Mouse (Mus musculus) CH12.LX (cell line): ENCODE measurements around the gene 0610010F05Rik. TPM values are rescaled to one million over a fixed set of nuclear protein-coding genes. Genes with fewer than 3 reads are reported as not detected.

Experiments used
- DNase-seq: peaks from one replicate; pipeline ENCODE4 v3.0.0-alpha.2; 2013; ENCODE audit errors: extremely low read depth
- H3K27ac ChIP-seq: 2 replicates; pipeline ENCODE4 v1.5.1; 2012; ENCODE audit warnings: low read depth, mild to moderate bottlenecking, control low read depth, moderate library complexity; ENCODE audit not compliant: insufficient read depth
- H3K27me3 ChIP-seq: replicated peaks from 2 replicates; pipeline ENCODE3; 2012; ENCODE audit warnings: inconsistent platforms
- H3K36me3 ChIP-seq, 2 experiments: replicated peaks in 1 of 2; 2 replicates each; pipeline versions ENCODE3 to v1.6.1; 2012; ENCODE audit warnings: inconsistent platforms in 1 of 2, low read length in 1 of 2, mild to moderate bottlenecking in 1 of 2, mixed read lengths in 1 of 2, moderate library complexity in 1 of 2; ENCODE audit not compliant: control insufficient read depth in 1 of 2, insufficient read depth in 1 of 2
- H3K4me1 ChIP-seq, 2 experiments: 2 replicates each; pipeline ENCODE4 v1.6.1; 2012; ENCODE audit warnings: inconsistent platforms in 1 of 2, moderate library complexity in 1 of 2; ENCODE audit not compliant: insufficient read depth in 2 of 2, control insufficient read depth in 1 of 2
- H3K4me2 ChIP-seq: 2 replicates; pipeline ENCODE4 v1.6.1; 2012; ENCODE audit warnings: low read depth, mild to moderate bottlenecking, control low read depth; ENCODE audit not compliant: poor library complexity, insufficient read depth, severe bottlenecking
- H3K4me3 ChIP-seq, 3 experiments: fragments of 150-350 bp in 1 of 3; sonication (generic) in 1 of 3; replicated peaks in 1 of 3; 2 replicates each; pipeline versions ENCODE3 to v1.5.1; 2011 to 2012; ENCODE audit warnings: low read depth in 2 of 3, low read length in 2 of 3, mild to moderate bottlenecking in 2 of 3, moderate library complexity in 2 of 3, control low read depth in 1 of 3, improper control_type of control experiment in 1 of 3, inconsistent platforms in 1 of 3, mixed read lengths in 1 of 3; ENCODE audit not compliant: poor library complexity in 1 of 3
- H3K79me2 ChIP-seq: replicated peaks from 2 replicates; pipeline ENCODE4 v1.6.1; 2012; ENCODE audit warnings: mild to moderate bottlenecking, moderate library complexity; ENCODE audit not compliant: control insufficient read depth, poor library complexity, insufficient read depth, severe bottlenecking; ENCODE audit errors: extremely low read depth
- H3K9ac ChIP-seq: 2 replicates; pipeline ENCODE4 v1.6.1; 2012; ENCODE audit warnings: low read depth, mild to moderate bottlenecking, control low read depth, moderate library complexity; ENCODE audit not compliant: insufficient read depth
- H3K9me3 ChIP-seq: replicated peaks from 2 replicates; pipeline ENCODE3; 2012; ENCODE audit warnings: low read length, inconsistent platforms, mixed read lengths
- BHLHE40 ChIP-seq: IDR thresholded peaks from 2 replicates; pipeline ENCODE4 v1.6.1; 2011; ENCODE audit warnings: mild to moderate bottlenecking, low read depth, low read length, improper control_type of control experiment
- CHD2 ChIP-seq: IDR thresholded peaks from 2 replicates; pipeline ENCODE4 v1.6.1; 2011; ENCODE audit warnings: low read length, improper control_type of control experiment
- CTCF ChIP-seq, 2 experiments: IDR thresholded peaks in 1 of 2; conservative IDR thresholded peaks in 1 of 2; 2 replicates each; pipeline ENCODE4 v1.5.1; 2011 to 2012; ENCODE audit warnings: low read depth in 2 of 2, low read length in 2 of 2, improper control_type of control experiment in 1 of 2, inconsistent platforms in 1 of 2, mild to moderate bottlenecking in 1 of 2, moderate library complexity in 1 of 2
- ELF1 ChIP-seq: IDR thresholded peaks from 2 replicates; pipeline ENCODE4 v1.6.1; 2014; ENCODE audit warnings: low read depth, mild to moderate bottlenecking, inconsistent platforms, low read length, improper control_type of control experiment
- EP300 ChIP-seq: IDR thresholded peaks from 2 replicates; pipeline ENCODE4 v1.6.1; 2011; ENCODE audit warnings: low read length, improper control_type of control experiment
- HCFC1 ChIP-seq: IDR thresholded peaks from 2 replicates; pipeline ENCODE4 v1.6.1; 2012; ENCODE audit warnings: low read depth, mild to moderate bottlenecking, inconsistent platforms, low read length, improper control_type of control experiment
- IRF4 ChIP-seq: IDR thresholded peaks from 2 replicates; pipeline ENCODE4 v1.6.1; 2014; ENCODE audit warnings: low read depth, mild to moderate bottlenecking, inconsistent platforms, low read length, improper control_type of control experiment
- JUN ChIP-seq: IDR thresholded peaks from 2 replicates; pipeline ENCODE4 v1.6.1; 2011; ENCODE audit warnings: low read depth, mild to moderate bottlenecking, low read length, improper control_type of control experiment, moderate library complexity; ENCODE audit not compliant: insufficient read depth
- JUND ChIP-seq: conservative IDR thresholded peaks from 2 replicates; pipeline ENCODE4 v1.6.1; 2011; ENCODE audit warnings: low read depth, low read length, improper control_type of control experiment
- MAFK ChIP-seq: IDR thresholded peaks from 2 replicates; pipeline ENCODE4 v1.6.1; 2011; ENCODE audit warnings: low read length, improper control_type of control experiment; ENCODE audit not compliant: insufficient replicate concordance
- MEF2A ChIP-seq: IDR thresholded peaks from 2 replicates; pipeline ENCODE4 v1.6.1; 2014; ENCODE audit warnings: low read depth, mild to moderate bottlenecking, inconsistent platforms, low read length, improper control_type of control experiment, borderline replicate concordance
- NRF1 ChIP-seq: IDR thresholded peaks from 2 replicates; pipeline ENCODE4 v1.6.1; 2014; ENCODE audit warnings: low read depth, mild to moderate bottlenecking, inconsistent platforms, low read length, improper control_type of control experiment, moderate library complexity
- POLR2AphosphoS2 ChIP-seq: IDR thresholded peaks from 2 replicates; pipeline ENCODE4 v1.6.1; 2011; ENCODE audit warnings: low read depth, low read length, improper control_type of control experiment
- RAD21 ChIP-seq: IDR thresholded peaks from 2 replicates; pipeline ENCODE4 v1.6.1; 2011; ENCODE audit warnings: low read depth, mild to moderate bottlenecking, low read length, improper control_type of control experiment, moderate library complexity
- RCOR1 ChIP-seq: conservative IDR thresholded peaks from 2 replicates; pipeline ENCODE4 v1.6.1; 2012; ENCODE audit warnings: low read depth, mild to moderate bottlenecking, inconsistent platforms, low read length, improper control_type of control experiment
- SMC3 ChIP-seq: IDR thresholded peaks from 2 replicates; pipeline ENCODE4 v1.6.1; 2011; ENCODE audit warnings: low read depth, low read length, improper control_type of control experiment
- TBP ChIP-seq: conservative IDR thresholded peaks from 2 replicates; pipeline ENCODE4 v1.6.1; 2011; ENCODE audit warnings: low read depth, low read length, improper control_type of control experiment
- TCF12 ChIP-seq: IDR thresholded peaks from 2 replicates; pipeline ENCODE4 v1.6.1; 2014; ENCODE audit warnings: low read depth, mild to moderate bottlenecking, inconsistent platforms, low read length, improper control_type of control experiment
- ZC3H11A ChIP-seq: IDR thresholded peaks from 2 replicates; pipeline ENCODE4 v1.6.1; 2012; ENCODE audit warnings: low read depth, mild to moderate bottlenecking, inconsistent platforms, low read length, improper control_type of control experiment
- ZKSCAN1 ChIP-seq: IDR thresholded peaks from 2 replicates; pipeline ENCODE4 v1.6.1; 2012; ENCODE audit warnings: low read depth, inconsistent platforms, low read length, improper control_type of control experiment, borderline replicate concordance
- ZMIZ1 ChIP-seq: IDR thresholded peaks from 2 replicates; pipeline ENCODE4 v1.6.1; 2012; ENCODE audit warnings: low read depth, mild to moderate bottlenecking, inconsistent platforms, low read length, improper control_type of control experiment
- ZNF384 ChIP-seq: IDR thresholded peaks from 2 replicates; pipeline ENCODE4 v1.6.1; 2012; ENCODE audit warnings: low read depth, low read length, improper control_type of control experiment, inconsistent platforms
- dilution Hi-C: fragments of 300-500 bp; cut with MboI; formaldehyde crosslinking; loops from 2 replicates; pipeline ENCODE4 v1.14.3; 2020; ENCODE audit warnings: low sequenced_read_pairs; ENCODE audit not compliant: extremely low pct_unique_long_range_greater_than_20kb, extremely low pct_ligation_motif_present
- in situ Hi-C: fragments of 300-500 bp; cut with MboI; formaldehyde crosslinking; loops from 3 replicates; pipeline ENCODE4 v1.14.3; 2019; ENCODE audit warnings: low sequenced_read_pairs, low pct_ligation_motif_present, low pct_unique_long_range_greater_than_20kb, mixed read lengths
- polyA plus RNA-seq: library from polyadenylated mRNA; unstranded; fragments of >175 nt; gene quantifications from 2 replicates; pipeline ENCODE4 v1.2.1, GENCODE M21; 2012; ENCODE audit warnings: low read depth; ENCODE audit not compliant: insufficient read length
- total RNA-seq, 2 experiments: library from RNA; depleted of rRNA; stranded (reverse); fragments of 300-350 nt in 1 of 2; fragments of >200 nt in 1 of 2; gene quantifications; 2 replicates each; pipeline ENCODE4 v1.2.3; 2012 to 2014

The 0610010F05Rik gene
- total and polyA plus RNA-seq, 3 experiments = 11.6 to 18.7 (median 16.4) TPM

DNA sequence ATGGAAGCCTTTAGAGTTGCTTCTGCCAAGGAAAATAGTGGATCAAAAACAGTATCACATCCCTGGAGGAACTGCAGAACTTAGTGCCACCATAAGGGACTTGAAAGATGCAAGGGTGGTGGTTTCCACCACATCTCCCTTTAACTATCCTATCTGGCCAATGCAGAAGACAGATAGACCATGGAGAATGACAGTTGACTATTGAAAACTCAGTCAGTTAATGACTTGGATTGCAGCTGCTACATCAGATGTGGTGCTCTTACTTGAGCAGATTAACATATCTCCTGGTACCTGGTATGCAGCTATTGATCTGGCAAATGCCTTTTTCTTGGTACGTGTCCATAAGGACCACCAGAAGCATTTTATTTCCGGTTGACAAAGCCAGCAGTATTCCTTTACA, 96.0 kb downstream of the 0610010F05Rik start:
- peaks cover 1% of the 10 kb centered on the region for H3K27me3 ChIP-seq
- H3K36me3 ChIP-seq = no peaks in the 10 kb centered on the region
- dilution Hi-C loops = no loop called here
- H3K9ac ChIP-seq = no peak overlapping the region
- H3K4me3 ChIP-seq = no peak overlapping the region
- no peak overlapping the region for H3K4me2 ChIP-seq
- H3K79me2 ChIP-seq = no peaks in the 10 kb centered on the region
- TF ChIP-seq EP300 (no peak), CTCF (conservative IDR thresholded peaks at IDR 0.05 in 1 of 2, IDR thresholded peaks at IDR 0.05 in 1 of 2; ENCODE audit: low read depth in 2 of 2, low read length in 2 of 2) (no peak), ZNF384 (no peak), ZC3H11A (no peak), ELF1 (no peak), NRF1 (no peak), CHD2 (no peak), RCOR1 (no peak), TBP (no peak), IRF4 (no peak), TCF12 (no peak), MAFK (no peak), JUND (no peak)
- no peak overlapping the region for H3K27ac ChIP-seq
- in situ Hi-C loops = no loop called here
- no peaks in the 10 kb centered on the region for H3K9me3 ChIP-seq
- no peak for DNase-seq
- peaks cover 2 to 4% of the 10 kb centered on the region in 2 experiments; a peak in 2 of 4 replicates for H3K4me1 ChIP-seq

DNA sequence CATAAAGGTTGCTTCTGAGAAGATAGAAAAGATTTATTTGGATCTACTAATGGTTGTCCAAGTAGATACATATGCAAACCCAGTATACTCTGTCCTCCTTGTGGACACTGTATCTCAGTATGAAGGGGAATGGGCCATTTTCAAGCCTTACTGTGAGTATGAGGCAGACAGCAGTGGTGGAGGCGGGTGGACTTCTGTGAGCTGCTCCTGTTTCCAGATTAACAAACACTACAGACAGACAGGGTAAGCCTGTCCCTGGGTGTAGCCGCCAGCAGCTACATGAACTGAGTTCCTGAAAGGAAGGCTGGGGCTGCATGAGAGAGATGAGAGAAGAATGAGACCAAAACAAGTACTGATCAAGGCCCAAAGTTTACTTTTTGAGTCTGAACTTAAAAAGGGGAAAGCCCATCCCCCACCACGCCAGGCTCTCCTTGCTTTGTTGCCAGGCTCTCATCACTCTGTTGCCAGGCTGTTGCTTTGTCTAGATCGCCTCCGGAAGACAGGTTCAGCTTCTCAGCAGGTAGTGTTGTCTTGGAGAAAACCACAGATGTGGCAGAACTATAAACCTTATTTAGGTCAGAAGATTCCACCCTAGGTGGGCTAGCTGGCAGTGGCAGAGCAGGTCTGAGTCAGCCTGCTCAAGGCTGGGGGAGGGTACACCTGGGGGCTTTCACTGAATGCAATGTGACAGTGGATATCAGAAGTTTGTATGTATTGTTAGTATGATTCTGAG, 112.8 kb downstream of the 0610010F05Rik start, which contains the start of gene 1700093K21Rik:
1700093K21Rik (minus strand) TSS at position 683 of the 733 bp plus-strand sequence.
- dilution Hi-C loops (no loop called here), in situ Hi-C loops (no loop called here)
- Histone ChIP-seq H3K9ac (no peak within 1 kb of the TSS), H3K36me3 (no peaks in the 10 kb centered on the region), H3K27ac (no peak within 1 kb of the TSS), H3K79me2 (no peaks in the 10 kb centered on the region), H3K4me3 (no peak within 1 kb of the TSS), H3K27me3 (no peaks in the 10 kb centered on the region), H3K4me1 (no peaks in the 10 kb centered on the region), H3K9me3 (peaks cover 2% of the 10 kb centered on the region), H3K4me2 (no peak within 1 kb of the TSS)
- no peak for TF ChIP-seq BHLHE40
- TF ChIP-seq ZKSCAN1 = no peak
- no peak for TF ChIP-seq HCFC1
- TF ChIP-seq MEF2A = no peak
- TF ChIP-seq ZNF384 = no peak
- no peak for TF ChIP-seq JUN
- TF ChIP-seq ZMIZ1 = no peak
- no peak for TF ChIP-seq NRF1
- TF ChIP-seq POLR2AphosphoS2 = no peak
- no peak for TF ChIP-seq CHD2
- TF ChIP-seq ZC3H11A = no peak
- TF ChIP-seq SMC3 = no peak
- TF ChIP-seq RAD21 = no peak
- no peak for DNase-seq
